Mouse (Mus musculus): ENCODE results near the gene Dgki. TPM values are rescaled to one million over a fixed set of nuclear protein-coding genes. Genes with fewer than 3 reads are reported as not detected.
A peak's percentile ranks its signal among the peaks of the same experiment; 100 is the strongest.

The Dgki gene
- total and polyA plus RNA-seq, 3 experiments: 4.4 to 8.7 (median 7.7) TPM

DNA sequence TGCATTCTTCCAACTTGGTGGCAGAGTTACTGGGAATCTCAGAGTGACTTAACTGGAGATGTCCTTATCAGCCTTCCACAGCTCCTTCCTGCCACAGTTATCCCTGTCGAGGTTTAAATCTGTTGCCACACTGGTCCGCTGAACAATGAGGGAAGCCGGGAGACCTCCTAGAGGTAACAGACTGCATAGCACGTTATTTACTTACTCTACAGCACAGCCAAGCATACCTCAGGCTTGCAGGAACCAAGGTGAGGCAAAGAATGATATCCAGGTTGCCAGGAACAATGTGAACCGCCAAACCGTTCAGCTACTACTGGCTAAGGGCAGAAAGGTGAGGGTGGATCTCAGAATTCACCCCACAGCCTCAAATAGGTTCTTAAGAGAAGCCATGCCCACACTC, 78.0 kb downstream of the Dgki start:
- Histone ChIP-seq H3K4me2 (ENCODE audit: insufficient read depth, low read depth, poor library complexity, severe bottlenecking) (no peak overlapping the region), H3K4me1 (ENCODE audit: control insufficient read depth in 1 of 2, insufficient read depth in 2 of 2) (peaks cover 20 to 35% of the 10 kb centered on the region in 2 experiments), H3K27me3 (replicated peaks) (no peaks in the 10 kb centered on the region), H3K36me3 (replicated peaks in 1 of 2; ENCODE audit: control insufficient read depth in 1 of 2, insufficient read depth in 1 of 2, low read length in 1 of 2) (peaks cover 0 to 4% of the 10 kb centered on the region in 2 experiments), H3K4me3 (replicated peaks in 1 of 3; ENCODE audit: low read depth in 2 of 3, low read length in 2 of 3, poor library complexity in 1 of 3) (no peak overlapping the region), H3K9ac (ENCODE audit: insufficient read depth, low read depth) (no peak overlapping the region), H3K27ac (ENCODE audit: insufficient read depth, low read depth) (no peak overlapping the region), H3K9me3 (replicated peaks; ENCODE audit: low read length) (no peaks in the 10 kb centered on the region), H3K79me2 (replicated peaks; ENCODE audit: control insufficient read depth, extremely low read depth, insufficient read depth, poor library complexity, severe bottlenecking) (no peaks in the 10 kb centered on the region)
- TF ChIP-seq UBTF (IDR thresholded peaks at IDR 0.05; ENCODE audit: low read depth, low read length) (no peak), CTCF (conservative IDR thresholded peaks at IDR 0.05 in 1 of 2, IDR thresholded peaks at IDR 0.05 in 1 of 2; ENCODE audit: low read depth in 2 of 2, low read length in 2 of 2) (peak in 1 of 2 experiments; percentile 2; a peak in 1 of 4 replicates)
- in situ Hi-C loops (cut with MboI; ENCODE audit: low pct_ligation_motif_present, low pct_unique_long_range_greater_than_20kb, low sequenced_read_pairs) (no loop called here), dilution Hi-C loops (cut with MboI; ENCODE audit: extremely low pct_ligation_motif_present, extremely low pct_unique_long_range_greater_than_20kb, low sequenced_read_pairs) (no loop called here)
- DNase-seq (ENCODE audit: extremely low read depth): no peak

DNA sequence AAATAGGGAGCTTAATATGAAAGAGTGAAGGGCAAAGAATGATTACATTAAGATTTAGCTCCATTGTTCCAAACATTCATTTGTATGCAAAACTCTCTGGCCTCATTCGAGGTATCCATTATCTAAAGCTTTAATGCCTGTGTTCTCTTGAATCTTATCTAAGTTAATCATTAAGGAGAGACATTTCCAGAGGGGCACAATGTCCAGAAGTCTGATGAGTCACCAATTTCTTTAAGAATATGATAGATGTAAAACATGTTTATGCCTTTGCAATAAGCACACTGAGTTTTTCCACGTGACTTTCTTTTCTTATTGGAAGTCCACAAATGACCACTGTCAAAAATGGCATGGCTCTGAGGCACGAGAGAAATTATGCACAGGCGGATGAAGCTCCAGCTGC, 80.9 kb downstream of the Dgki start:
- in situ Hi-C loops (cut with MboI; ENCODE audit: low pct_ligation_motif_present, low pct_unique_long_range_greater_than_20kb, low sequenced_read_pairs) (no loop called here), dilution Hi-C loops (cut with MboI; ENCODE audit: extremely low pct_ligation_motif_present, extremely low pct_unique_long_range_greater_than_20kb, low sequenced_read_pairs) (no loop called here)
- no peak overlapping the region for H3K9ac ChIP-seq (ENCODE audit: insufficient read depth, low read depth)
- no peaks in the 10 kb centered on the region; the same call in 1 of the 2 replicates for H3K79me2 ChIP-seq (replicated peaks; ENCODE audit: control insufficient read depth, extremely low read depth, insufficient read depth, poor library complexity, severe bottlenecking)
- no peak overlapping the region for H3K27ac ChIP-seq (ENCODE audit: insufficient read depth, low read depth)
- H3K4me1 ChIP-seq (ENCODE audit: control insufficient read depth in 1 of 2, insufficient read depth in 2 of 2): peaks cover 20 to 60% of the 10 kb centered on the region in 2 experiments
- H3K36me3 ChIP-seq (replicated peaks in 1 of 2; ENCODE audit: control insufficient read depth in 1 of 2, insufficient read depth in 1 of 2, low read length in 1 of 2): peaks cover 0 to 4% of the 10 kb centered on the region in 2 experiments
- TF ChIP-seq ZNF384 (IDR thresholded peaks at IDR 0.05; ENCODE audit: low read depth, low read length) (no peak), POLR2AphosphoS2 (IDR thresholded peaks at IDR 0.05; ENCODE audit: low read depth, low read length) (no peak), JUND (conservative IDR thresholded peaks at IDR 0.05; ENCODE audit: low read depth, low read length) (no peak), SMC3 (IDR thresholded peaks at IDR 0.05; ENCODE audit: low read depth, low read length) (no peak), KAT2A (IDR thresholded peaks at IDR 0.05; ENCODE audit: insufficient replicate concordance, low read length) (no peak), JUN (IDR thresholded peaks at IDR 0.05; ENCODE audit: insufficient read depth, low read depth, low read length) (no peak)
- H3K9me3 ChIP-seq (replicated peaks; ENCODE audit: low read length): no peaks in the 10 kb centered on the region
- H3K27me3 ChIP-seq (replicated peaks): no peaks in the 10 kb centered on the region
- H3K4me3 ChIP-seq (replicated peaks in 1 of 3; ENCODE audit: low read depth in 2 of 3, low read length in 2 of 3, poor library complexity in 1 of 3): no peak overlapping the region
- no peak for DNase-seq (ENCODE audit: extremely low read depth)
- no peak overlapping the region for H3K4me2 ChIP-seq (ENCODE audit: insufficient read depth, low read depth, poor library complexity, severe bottlenecking)

DNA sequence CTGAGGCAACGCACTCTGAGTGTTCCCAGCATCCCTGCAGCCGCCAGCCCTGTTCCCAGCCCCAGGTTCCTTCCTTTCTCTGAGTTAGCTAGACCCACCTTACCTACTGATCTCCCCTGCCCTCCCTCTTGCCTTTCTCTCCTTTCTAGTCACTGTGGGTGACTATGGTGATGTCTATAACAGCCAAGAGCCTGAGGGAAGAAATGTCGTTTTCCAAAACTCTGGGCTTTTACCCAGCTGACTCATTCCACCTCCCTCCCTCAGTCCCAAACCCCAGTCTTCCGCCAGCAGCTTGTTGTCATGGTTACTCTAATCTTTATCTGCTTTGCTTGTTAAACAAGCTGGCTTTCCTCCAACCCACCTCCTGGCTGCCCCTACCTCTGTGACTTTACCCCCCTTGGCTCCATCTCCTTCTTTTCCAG, 83.6 kb downstream of the Dgki start:
- no peaks in the 10 kb centered on the region for H3K36me3 ChIP-seq (replicated peaks in 1 of 2; ENCODE audit: control insufficient read depth in 1 of 2, insufficient read depth in 1 of 2, low read length in 1 of 2)
- no peak for TF ChIP-seq JUN (IDR thresholded peaks at IDR 0.05; ENCODE audit: insufficient read depth, low read depth, low read length)
- TF ChIP-seq EP300 (IDR thresholded peaks at IDR 0.05; ENCODE audit: low read length): no peak
- TF ChIP-seq MAFK (IDR thresholded peaks at IDR 0.05; ENCODE audit: insufficient replicate concordance, low read length): no peak
- no peak overlapping the region for H3K4me3 ChIP-seq (replicated peaks in 1 of 3; ENCODE audit: low read depth in 2 of 3, low read length in 2 of 3, poor library complexity in 1 of 3)
- no peak overlapping the region for H3K9ac ChIP-seq (ENCODE audit: insufficient read depth, low read depth)
- dilution Hi-C loops (cut with MboI; ENCODE audit: extremely low pct_ligation_motif_present, extremely low pct_unique_long_range_greater_than_20kb, low sequenced_read_pairs): no loop called here
- no peaks in the 10 kb centered on the region for H3K27me3 ChIP-seq (replicated peaks)
- peaks cover 11 to 56% of the 10 kb centered on the region in 2 experiments for H3K4me1 ChIP-seq (ENCODE audit: control insufficient read depth in 1 of 2, insufficient read depth in 2 of 2)
- in situ Hi-C loops (cut with MboI; ENCODE audit: low pct_ligation_motif_present, low pct_unique_long_range_greater_than_20kb, low sequenced_read_pairs): no loop called here
- H3K4me2 ChIP-seq (ENCODE audit: insufficient read depth, low read depth, poor library complexity, severe bottlenecking): no peak overlapping the region
- no peaks in the 10 kb centered on the region; the same call in 1 of the 2 replicates for H3K79me2 ChIP-seq (replicated peaks; ENCODE audit: control insufficient read depth, extremely low read depth, insufficient read depth, poor library complexity, severe bottlenecking)
- no peaks in the 10 kb centered on the region for H3K9me3 ChIP-seq (replicated peaks; ENCODE audit: low read length)
- H3K27ac ChIP-seq (ENCODE audit: insufficient read depth, low read depth): no peak overlapping the region
- no peak for DNase-seq (ENCODE audit: extremely low read depth)

Data from CH12.LX (cell line).